Mouse (Mus musculus): ENCODE results near the gene Angptl2.
A peak's percentile ranks its signal among the peaks of the same experiment; 100 is the strongest.

Gene Angptl2

DNA sequence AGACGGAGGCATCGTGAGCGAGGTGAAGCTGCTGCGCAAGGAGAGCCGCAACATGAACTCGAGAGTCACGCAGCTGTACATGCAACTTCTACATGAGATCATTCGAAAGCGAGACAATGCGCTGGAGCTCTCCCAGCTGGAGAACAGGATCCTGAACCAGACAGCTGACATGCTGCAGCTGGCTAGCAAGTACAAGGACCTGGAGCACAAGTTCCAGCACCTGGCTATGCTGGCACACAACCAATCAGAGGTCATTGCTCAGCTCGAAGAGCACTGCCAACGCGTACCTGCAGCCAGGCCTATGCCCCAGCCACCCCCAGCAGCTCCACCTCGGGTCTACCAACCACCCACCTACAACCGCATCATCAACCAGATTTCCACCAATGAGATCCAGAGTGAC, 12.7 kb downstream of the Angptl2 start:
- DNase-seq (ENCODE audit: low read depth, low spot score) = no peak

DNA sequence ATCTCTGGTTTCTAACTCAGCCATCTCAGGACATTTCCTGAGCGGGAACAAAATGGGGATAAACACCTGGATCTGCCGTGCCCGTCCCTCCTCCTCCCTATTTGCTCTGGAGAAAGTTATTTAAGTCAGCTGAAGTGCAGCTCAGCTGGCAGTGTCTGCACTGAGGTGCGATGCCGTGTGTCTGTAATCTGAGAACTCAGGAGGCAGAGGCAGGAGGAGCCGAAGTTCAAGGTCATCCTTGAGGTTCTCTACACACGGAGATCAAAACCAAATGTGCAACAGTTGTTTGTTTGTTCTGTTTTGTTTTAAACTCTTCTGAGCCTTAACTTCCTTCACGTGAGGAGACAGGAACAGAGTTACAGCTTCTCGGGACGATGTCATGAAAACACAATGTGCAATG, 14.8 kb downstream of the Angptl2 start:
- DNase-seq (ENCODE audit: low read depth, low spot score) = no peak

DNA sequence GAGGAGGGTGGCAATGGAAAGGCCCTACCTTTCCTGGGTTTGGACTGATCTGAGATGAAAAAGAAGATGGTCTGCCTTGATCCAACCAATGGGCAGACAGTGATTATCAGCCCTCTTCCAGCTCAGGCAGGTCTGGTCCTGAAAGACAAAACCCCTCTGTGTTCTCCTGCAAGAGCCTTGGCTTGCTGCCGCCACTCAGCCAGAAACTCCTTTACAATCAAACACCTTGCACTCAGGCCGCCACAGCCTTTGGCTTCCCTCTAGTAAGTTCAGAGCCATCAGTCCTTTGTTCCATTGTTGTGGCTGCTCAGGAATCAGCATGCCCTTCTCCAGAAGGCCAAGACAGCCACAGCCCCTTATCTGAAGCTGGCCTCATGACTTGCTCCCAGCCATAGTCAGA, 15.9 kb downstream of the Angptl2 start:
- no peak for DNase-seq (ENCODE audit: low read depth, low spot score)

DNA sequence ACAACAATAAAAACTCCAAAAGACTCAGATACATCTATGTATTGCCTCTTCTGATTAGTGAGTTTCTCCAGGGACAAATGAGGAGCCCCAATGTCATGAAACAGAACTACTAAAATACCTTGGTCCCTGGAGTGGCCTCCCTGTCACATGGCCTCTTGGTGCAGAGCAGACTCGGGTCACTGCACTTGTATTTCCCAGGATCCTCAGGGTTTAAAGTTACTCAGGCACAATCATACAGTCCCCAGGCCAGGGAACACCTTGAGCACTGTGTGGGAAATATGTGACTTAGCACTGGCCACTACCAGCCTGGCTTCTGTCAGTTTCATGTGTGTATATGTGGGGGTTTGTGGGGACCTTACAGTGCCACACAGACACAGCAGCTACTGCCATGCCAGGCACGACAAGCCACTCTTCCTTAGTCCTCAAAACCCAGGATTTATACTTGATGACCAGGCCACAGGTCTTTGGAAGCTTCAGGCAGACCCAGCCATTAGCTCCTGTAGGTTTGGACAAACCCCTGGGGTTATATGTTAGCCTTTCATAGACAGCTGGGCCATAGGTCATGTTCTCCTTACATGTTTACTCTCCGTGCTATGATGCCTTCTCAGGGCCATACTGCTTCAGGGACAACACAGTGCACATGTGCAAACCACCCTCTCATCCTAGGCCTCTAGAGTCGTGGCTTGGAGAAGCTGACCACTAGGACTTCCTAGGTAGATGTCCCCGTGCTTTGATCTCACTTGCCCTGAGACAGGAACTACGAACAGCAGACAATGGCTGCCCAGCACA, 17.1 kb downstream of the Angptl2 start:
- DNase-seq (ENCODE audit: low read depth, low spot score) = no peak

DNA sequence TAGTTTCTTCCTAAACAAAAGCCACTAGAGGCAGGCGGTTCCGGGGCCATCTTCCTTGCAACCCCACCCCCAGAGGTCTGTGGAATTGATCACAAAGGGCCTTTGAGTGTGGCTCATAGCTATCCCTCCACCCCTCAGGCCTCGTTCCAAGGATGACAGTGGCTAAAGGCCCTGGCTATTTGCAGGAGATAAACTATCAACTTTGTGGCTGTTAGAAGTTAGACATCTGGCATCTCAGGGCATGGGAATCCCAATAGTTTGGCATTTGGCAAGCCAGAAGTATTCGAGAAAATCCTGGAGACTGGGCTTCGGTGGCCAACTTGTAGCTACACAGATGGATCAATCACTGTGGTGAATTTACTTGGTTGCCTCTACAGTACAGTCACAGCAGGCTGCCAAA, 18.0 kb downstream of the Angptl2 start:
- DNase-seq (ENCODE audit: low read depth, low spot score) = no peak

DNA sequence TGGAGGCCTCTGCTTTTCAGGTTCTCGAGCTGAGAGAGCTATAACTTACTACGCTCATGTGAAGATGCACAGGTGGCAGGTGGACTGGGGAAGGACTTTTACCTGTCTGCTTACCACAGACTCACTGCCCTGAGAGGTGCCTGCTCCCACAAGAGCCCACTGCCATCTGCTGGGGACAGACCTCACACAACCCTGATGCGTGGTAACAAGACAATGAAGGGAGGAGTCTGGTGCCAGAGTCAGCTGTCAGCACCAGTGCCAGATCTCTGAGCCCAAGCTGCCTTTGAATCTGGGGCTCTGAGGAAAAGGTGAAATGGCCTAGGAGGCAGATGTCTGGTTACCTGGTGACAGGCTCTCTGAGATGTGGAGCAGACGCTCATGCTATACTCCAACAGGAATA, 19.0 kb downstream of the Angptl2 start:
- DNase-seq (ENCODE audit: low read depth, low spot score) = no peak

DNA sequence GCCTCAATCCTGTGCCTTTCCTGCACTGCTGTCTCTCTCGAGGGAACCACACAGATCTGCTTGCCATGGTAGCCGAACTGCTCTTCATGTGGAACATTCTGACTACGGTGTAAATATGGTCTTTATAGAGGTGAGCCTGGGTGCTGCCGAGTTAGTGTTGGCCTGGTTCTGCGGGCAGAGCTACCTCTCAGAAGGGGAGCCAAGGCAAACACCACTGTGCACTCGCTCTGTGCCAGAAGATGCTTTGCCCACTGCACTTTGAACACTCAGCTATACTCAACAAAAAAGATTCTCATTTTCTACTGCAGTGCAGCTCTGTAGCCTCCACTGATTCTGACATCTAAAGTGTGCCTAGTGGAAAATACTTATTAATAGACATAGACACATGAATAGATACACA, 21.7 kb downstream of the Angptl2 start:
- DNase-seq (ENCODE audit: low read depth, low spot score) = no peak

DNA sequence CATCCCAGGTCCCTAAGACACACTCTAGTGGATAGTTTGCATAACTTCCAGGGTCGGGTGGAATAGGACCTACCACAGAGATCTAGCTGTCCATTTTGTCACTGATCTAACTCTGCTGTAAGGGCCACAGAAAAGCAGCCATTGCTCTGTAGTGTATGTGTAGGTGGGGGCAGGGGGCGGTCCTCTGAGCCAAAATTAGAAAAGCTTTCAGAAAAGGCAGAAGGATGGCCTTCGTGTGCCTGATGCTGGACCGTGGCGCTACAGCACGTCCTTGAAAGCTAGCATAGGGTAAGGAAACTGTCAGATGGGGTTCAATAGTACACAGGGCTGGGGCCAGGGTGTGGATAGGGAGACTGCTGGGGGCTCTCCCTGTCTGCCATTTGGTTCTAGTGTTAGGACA, 29.0 kb downstream of the Angptl2 start:
- DNase-seq (ENCODE audit: low read depth, low spot score) = no peak

DNA sequence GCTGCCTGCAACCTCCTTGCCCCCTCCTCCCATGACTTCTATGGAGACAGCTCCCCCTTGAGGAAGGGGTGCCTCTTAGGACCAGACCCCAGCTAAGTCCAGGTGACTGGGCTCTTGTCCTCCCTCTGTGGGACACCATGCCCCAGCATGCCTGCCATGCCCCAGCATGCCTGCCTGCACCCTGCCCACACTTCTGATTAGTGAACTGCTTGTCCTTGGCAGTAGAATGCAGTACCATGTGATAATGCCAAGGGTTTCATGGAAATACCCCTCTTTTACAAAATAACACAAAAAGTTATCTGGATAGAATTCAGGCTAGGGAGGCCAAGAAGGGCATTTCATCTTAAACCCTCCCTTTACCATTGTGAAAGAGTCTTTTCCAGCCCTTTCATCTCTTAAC, 29.5 kb downstream of the Angptl2 start:
- DNase-seq (ENCODE audit: low read depth, low spot score) = no peak

DNA sequence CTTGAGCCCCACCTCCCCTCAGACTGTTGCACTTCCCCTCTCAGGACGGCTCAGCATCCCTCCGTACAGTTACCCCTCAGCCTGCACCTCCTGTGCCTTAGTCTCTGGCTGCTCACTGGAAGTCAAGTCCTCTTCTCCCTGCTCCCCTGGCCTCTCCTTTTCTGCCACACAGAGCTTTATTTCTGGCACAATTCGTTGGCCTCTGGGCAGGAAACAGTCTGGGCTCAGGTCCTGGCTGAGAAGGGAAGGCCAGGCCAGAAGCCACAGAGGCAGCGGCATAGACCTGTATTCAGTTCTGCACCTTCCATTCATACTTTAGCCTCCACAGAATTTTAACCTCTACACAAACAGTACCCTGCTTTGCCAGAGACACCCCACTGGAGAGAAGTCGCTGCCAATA, 31.0 kb downstream of the Angptl2 start:
- no peak for DNase-seq (ENCODE audit: low read depth, low spot score)

DNA sequence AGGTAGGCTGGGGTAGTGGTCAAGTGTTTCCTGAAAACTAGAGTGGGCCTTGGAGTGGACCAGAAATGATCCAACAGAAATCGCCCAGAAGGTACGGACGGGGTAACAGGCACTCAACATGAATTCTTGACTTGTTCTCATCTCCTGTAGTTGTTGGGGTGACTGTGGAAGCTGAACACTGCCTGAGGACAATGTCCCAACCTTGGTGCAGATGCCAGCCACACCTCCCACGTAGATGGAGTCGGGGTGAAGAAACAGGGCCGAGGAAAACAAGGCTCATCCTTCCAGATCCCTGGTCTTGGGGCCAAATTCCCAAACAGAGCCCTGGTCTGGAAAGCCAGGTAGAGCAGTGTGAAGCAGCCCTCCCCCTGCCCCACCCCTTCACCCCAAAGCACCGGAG, 32.7 kb downstream of the Angptl2 start:
- DNase-seq (ENCODE audit: low read depth, low spot score) = no peak

DNA sequence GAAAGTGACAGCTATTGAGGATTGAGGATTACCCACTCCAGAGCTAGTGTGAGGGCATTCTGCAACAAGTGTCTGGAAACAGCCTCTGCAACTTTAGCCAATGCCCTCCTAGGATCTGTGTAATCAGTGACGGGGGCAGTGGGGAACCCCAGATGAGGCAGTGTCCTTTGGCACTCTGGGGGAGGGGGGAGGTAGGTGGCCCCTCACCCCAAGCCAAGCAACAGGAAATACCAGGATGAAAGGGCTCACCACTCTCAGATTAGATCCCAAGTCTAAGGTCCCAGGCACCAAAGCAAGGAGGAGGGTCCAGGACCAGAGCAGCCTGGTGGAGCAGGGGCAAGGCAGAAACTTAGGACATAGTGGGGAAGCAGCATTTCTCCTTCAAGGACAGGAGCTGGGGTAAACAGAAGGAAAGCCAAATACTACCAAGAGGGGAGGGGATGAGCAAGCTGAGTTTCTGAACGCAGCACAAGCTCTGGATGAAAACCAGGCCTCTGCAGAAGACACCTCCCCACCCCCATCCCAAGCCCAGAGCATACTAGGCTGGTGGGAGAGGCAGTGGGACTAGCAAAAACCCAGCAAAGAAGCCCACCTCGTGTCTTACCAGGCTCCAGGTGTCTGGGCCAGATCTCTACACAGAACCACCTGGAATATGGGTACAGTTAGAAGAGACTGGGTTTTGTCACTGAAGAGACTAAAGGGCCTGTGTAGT, 34.2 kb downstream of the Angptl2 start:
- no peak for DNase-seq (ENCODE audit: low read depth, low spot score)

DNA sequence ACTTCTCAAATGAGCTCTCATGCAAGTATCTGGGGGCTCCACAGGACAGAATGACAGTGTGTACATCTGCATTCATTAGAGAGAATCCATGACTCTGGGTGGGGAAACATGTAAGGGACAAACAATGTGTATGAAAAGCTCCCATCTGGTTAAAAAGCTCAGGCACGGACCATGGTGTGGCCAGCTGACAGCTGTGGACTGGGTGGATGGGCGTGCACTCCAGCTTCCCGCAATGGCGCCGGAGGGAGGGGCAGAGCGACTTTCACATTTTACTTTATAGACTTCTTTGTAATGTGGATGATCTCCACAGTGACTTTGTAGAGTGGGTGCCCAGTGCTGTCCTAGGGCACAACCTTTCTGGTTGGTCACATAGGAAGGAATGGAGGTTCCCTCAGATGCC, 36.9 kb downstream of the Angptl2 start:
- no peak for DNase-seq (ENCODE audit: low read depth, low spot score)

DNA sequence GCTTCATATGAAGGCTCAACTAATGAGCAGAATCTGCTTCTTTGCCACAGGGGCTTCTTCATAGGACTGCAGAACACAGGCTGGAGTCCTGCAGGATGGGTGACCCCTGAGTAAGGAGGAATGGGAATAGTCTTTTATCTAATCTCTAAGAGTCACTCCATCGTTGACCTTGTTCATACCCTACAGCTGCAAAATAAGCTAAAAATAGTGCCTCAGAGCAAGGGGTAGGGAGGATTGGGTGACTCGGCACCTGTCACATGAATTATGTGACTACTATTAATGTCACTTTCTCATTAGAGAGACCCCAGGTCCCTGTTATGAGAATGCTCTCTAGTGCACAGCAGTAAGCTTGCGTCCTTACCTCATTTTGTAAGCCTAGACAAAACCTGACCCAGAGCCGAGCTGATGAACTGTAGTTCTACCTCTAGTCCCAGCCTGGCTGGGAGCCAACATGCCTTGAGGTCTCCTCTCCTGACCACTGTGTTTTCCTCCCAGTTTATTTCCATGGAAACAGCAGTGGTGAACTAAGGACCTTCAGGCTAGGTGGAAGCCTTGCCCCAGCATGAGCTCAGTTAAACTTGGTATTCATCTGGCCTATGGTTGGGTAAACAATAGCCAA, 37.8 kb downstream of the Angptl2 start:
- no peak for DNase-seq (ENCODE audit: low read depth, low spot score)

DNA sequence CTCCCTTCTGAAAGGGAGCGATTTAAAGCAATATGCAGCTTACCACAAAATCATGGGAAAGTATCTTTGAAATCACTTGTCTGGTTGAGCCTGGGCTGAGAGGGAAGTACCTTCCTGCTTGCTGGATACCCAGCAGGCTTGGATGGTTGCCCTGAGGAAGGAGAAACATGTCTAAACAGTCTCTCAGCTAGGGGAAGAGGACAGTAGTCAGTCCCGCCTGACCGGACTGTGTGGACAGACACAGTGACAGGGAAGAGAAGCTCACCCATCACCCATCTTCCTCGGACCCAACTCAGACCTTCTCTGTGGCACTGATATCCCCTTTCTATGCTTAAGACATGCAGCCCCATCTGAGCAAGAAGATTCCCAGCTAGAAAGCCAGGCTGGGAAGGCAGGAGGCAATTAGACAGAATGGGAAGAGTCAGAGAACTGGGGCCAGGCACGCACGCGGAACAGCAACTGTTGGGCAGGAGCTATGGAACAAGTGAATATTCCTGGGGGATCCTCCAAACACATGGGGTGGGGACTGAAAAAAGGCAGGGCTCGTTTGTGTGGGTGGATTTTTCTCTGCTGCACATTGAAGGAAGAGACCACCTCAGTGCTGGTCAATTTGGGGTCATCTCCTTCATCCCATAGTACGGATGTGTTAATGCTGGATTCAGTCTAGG, 38.6 kb downstream of the Angptl2 start:
- DNase-seq (ENCODE audit: low read depth, low spot score) = no peak

DNA sequence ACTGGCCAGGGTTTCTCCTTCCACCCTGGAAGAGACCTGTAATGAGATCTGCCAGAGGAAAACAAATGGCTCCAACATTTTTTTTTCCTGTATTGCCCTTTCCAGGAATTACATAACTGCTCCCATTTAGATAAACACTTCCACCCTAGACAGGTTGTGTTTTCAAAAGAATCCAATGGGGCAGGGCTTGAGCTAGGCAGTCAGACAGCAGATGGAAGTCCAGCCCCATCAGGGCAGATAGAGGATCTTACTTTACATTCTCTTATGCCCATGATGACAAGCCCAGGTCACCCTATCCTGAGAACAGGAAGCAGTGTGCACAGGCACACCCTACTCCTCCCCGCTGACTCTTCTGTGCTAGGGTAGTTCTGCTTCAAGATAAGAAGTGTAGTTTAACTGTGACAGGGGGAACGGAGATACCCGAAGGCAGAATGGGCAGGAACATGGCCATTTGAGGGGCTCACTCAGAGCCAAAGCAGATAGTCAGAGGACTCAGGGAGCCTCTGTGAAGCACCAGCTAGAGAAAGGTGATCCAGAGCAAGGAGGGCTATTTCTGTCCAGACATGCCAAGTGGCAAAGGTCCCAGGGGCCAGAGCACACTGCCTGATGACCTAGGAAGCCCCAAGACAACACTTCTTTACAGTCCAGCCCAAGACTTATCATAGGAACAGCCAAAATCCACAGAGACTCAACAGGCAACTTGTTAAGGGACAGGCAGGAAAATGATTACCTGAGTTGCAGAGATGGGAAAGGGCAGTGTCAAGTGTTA, 41.1 kb downstream of the Angptl2 start:
- DNase-seq (ENCODE audit: low read depth, low spot score) = no peak

DNA sequence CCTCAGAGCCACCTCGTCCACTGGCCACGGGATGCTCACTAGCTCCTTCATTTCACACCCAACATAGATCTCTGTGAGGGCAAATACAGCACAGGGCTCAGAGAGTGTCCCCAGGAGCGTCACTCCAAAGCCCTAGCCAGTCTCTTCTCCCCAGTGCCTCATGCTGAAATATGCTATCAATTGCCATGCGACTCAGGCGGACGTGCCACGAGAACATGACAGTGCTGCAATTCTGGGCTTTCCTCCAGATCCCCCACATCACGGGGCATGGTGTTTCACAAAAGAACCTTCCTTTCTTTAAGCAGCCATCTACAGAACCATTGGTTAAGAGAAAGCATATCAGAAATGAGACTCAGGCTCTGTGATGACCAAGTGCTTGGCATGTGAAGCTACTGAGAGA, 44.9 kb downstream of the Angptl2 start:
- peak; percentile 75 for DNase-seq (ENCODE audit: low read depth, low spot score)

DNA sequence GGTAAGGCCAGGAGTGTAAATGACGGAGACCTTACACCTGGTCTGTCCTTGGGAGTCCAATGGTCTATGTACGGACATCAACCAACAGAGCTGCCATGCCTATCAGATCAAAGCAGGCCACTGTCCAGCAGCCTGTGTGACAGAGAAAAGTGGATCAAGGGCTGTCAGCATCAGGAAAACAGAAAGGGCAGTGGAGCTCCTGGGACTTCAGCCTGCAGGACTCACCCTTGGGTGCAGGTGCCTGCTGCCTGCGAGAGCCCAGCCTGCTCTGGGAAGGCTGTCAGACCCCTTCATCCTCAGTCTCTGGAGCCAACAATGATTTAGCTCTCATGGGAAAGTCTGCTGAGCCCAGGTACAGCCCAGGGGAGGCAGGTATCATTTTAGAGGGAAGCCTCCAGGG, 45.6 kb downstream of the Angptl2 start:
- no peak for DNase-seq (ENCODE audit: low read depth, low spot score)

DNA sequence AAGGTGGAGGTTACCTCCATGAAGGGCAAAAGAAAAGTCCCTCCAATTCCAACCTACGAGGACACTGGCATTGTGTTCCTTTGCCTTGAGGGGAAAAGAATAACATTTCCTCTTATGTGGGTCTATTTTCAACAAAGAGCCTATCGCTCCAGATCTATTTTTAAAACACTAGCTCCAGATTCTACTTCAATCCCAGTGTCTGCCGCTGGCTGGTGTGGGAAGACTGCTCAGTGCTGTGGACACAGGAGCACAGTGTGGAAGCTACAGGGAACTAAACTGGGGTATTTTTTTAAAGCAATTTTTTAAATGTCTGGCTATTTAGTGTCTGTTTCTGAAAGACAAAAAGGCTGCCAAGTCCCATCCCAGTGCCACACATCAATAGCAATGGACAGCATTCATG, 49.9 kb downstream of the Angptl2 start:
- peak; percentile 60 for DNase-seq (ENCODE audit: low read depth, low spot score)

DNA sequence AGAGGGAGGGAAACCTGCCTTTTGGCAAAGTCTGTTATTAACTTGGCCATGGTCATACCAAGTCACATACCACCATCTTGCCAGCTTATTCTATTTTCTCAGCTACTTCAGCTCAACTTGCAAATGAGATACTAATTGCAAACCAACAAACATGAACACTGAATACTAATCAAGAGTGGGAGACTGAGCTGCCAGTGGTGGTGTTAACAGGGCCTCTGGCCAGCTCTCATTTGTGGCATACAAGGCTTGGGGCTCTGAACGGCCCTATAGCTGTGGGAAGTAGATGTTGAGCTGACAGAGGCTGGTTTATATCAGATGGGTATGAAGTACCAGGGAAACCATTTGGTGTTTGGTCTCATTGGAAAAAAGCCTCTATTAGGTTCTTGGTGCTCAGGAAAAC, 51.2 kb downstream of the Angptl2 start:
- DNase-seq (ENCODE audit: low read depth, low spot score) = no peak

DNA sequence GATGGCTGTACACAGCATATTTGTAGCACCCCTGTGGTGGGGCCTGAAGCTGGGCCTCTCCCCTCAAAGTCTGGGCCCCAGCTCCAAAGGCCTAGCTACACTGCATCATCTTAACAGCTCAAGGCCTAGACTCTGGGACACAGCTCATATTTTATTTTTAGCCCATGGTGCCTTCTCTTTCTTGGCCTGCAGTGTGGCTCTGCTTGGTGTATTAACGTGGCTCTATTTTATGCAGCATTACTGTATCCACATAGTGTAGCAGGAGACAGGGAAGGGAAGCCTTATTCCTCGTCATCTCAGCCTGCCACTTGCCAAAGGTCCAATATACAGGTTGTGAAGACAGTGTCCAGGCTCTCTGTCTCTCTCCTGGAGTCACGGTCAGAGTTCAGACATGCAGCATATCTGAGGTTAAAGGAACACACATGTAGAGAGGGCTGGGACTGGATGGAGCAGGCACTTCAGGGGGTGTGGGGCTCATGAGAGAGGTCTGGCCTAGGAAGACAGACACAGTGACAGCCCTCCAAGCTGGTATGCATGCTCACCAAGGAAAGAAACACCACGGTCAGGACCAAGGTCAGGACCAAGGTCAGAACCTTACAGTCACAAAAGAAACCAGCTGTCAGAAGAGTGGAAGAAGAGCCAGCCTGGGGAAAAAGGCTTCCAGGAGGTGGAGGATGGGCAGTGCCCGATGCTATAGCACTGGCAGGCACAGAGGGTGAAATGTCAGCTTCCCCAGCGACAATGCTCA, 52.7 kb downstream of the Angptl2 start:
- no peak for DNase-seq (ENCODE audit: low read depth, low spot score)
